Mouse (Mus musculus) liver, adult 2 months (tissue): ENCODE measurements at regions not wholly inside any gene's neighbourhood (a gene's known extent, or its start where the extent isn't known, plus 50 kb on each side); places are given as distances from the start of the nearest gene placed in this dataset.

Experiments
- DNase-seq: peaks from one replicate; pipeline ENCODE4 v3.0.0-alpha.2; 2011; ENCODE audit warnings: low read depth, low spot score; ENCODE audit errors: extremely low read depth
- H3K27ac ChIP-seq: fragments of 200-500 bp; replicated peaks from 2 replicates; pipeline ENCODE4 v1.5.1; 2012; ENCODE audit warnings: low read depth, mild to moderate bottlenecking, control low read depth, inconsistent platforms, low read length; ENCODE audit not compliant: insufficient read depth
- H3K27me3 ChIP-seq: fragments of 200-500 bp; 2 replicates; pipeline ENCODE4 v1.6.1; 2012; ENCODE audit warnings: mild to moderate bottlenecking, moderate library complexity, low read length, inconsistent platforms; ENCODE audit not compliant: control insufficient read depth, insufficient read depth
- H3K36me3 ChIP-seq: fragments of 200-500 bp; 2 replicates; pipeline ENCODE4 v1.6.1; 2012; ENCODE audit warnings: low read length, inconsistent platforms; ENCODE audit not compliant: control insufficient read depth, insufficient read depth
- H3K4me1 ChIP-seq: fragments of 200-500 bp; 2 replicates; pipeline ENCODE4 v1.6.1; 2011; ENCODE audit warnings: low read length; ENCODE audit not compliant: control insufficient read depth, insufficient read depth
- H3K4me3 ChIP-seq: fragments of 200-500 bp; 2 replicates; pipeline ENCODE4 v1.5.1; 2011; ENCODE audit warnings: low read depth, mild to moderate bottlenecking, control low read depth, low read length, moderate library complexity; ENCODE audit not compliant: insufficient read depth
- H3K79me2 ChIP-seq: fragments of 200-500 bp; 2 replicates; pipeline ENCODE4 v1.6.1; 2012; ENCODE audit warnings: inconsistent platforms, mild to moderate bottlenecking, low read length, moderate library complexity; ENCODE audit not compliant: control insufficient read depth, insufficient read depth
- H3K9ac ChIP-seq: fragments of 200-500 bp; 2 replicates; pipeline ENCODE4 v1.6.1; 2012; ENCODE audit warnings: low read depth, mild to moderate bottlenecking, control low read depth, inconsistent platforms, low read length
- CTCF ChIP-seq: fragments of 200-500 bp; IDR thresholded peaks from 2 replicates; pipeline ENCODE4 v1.5.1; 2011; ENCODE audit warnings: low read depth, low read length, control low read depth
- POLR2A ChIP-seq: fragments of 200-500 bp; IDR thresholded peaks from 2 replicates; pipeline ENCODE4 v1.6.1; 2011; ENCODE audit warnings: low read length, control low read depth; ENCODE audit not compliant: insufficient read depth; ENCODE audit errors: extremely low read depth
- WGBS: fragments of 180-500 bp; shearing (Covaris S2); methylation state at CpG from one replicate; pipeline ENCODE4 v1.1.7; 2018; 5-methylcytosine and 5-hydroxymethylcytosine counted together

- H3K27ac ChIP-seq: no peak overlapping the region
- no peak overlapping the region for H3K4me3 ChIP-seq
- no peaks in the 10 kb centered on the region for H3K79me2 ChIP-seq
- no peak for DNase-seq
- no peak for TF ChIP-seq POLR2A
- TF ChIP-seq CTCF: no peak
- no peak overlapping the region for H3K9ac ChIP-seq
- 86% methylated on average over 12 of the region's 12 CpGs for WGBS
- H3K27me3 ChIP-seq: no peaks in the 10 kb centered on the region
- H3K4me1 ChIP-seq: no peaks in the 10 kb centered on the region; the same call in 1 of the 2 replicates
- H3K36me3 ChIP-seq: no peaks in the 10 kb centered on the region
Observed at GRCm38 (mm10) chr4:33740982-33741381, 183.4 kb upstream of the Cnr1 start.

GRCm38 (mm10) chr4:33745180-33745579, 179.2 kb upstream of the Cnr1 start:
- TF ChIP-seq POLR2A (no peak), CTCF (no peak)
- no peaks in the 10 kb centered on the region for H3K79me2 ChIP-seq
- DNase-seq: no peak
- WGBS: 80% methylated on average over 3 of the region's 3 CpGs
- no peaks in the 10 kb centered on the region for H3K27me3 ChIP-seq
- H3K9ac ChIP-seq: no peak overlapping the region
- no peak overlapping the region for H3K27ac ChIP-seq
- no peaks in the 10 kb centered on the region for H3K36me3 ChIP-seq
- H3K4me1 ChIP-seq: no peaks in the 10 kb centered on the region
- H3K4me3 ChIP-seq: no peak overlapping the region

GRCm38 (mm10) chr4:33747316-33747895, 177.0 kb upstream of the Cnr1 start:
- WGBS: 76% methylated on average over 5 of the region's 5 CpGs
- H3K27ac ChIP-seq: no peak overlapping the region

GRCm38 (mm10) chr4:33767721-33768120, 156.7 kb upstream of the Cnr1 start:
- no peaks in the 10 kb centered on the region for H3K27me3 ChIP-seq
- H3K4me1 ChIP-seq: no peaks in the 10 kb centered on the region
- H3K4me3 ChIP-seq: no peak overlapping the region
- no peak overlapping the region for H3K27ac ChIP-seq
- TF ChIP-seq POLR2A: no peak
- TF ChIP-seq CTCF: no peak
- no peak for DNase-seq
- no peaks in the 10 kb centered on the region for H3K36me3 ChIP-seq
- 75% methylated on average over 2 of the region's 2 CpGs for WGBS
- H3K79me2 ChIP-seq: no peaks in the 10 kb centered on the region
- H3K9ac ChIP-seq: no peak overlapping the region

More at GRCm38 (mm10) chr4:33747316-33747895, 177.0 kb upstream of the Cnr1 start:
- Histone ChIP-seq H3K36me3 (no peaks in the 10 kb centered on the region), H3K79me2 (no peaks in the 10 kb centered on the region), H3K27me3 (no peaks in the 10 kb centered on the region), H3K4me3 (no peak overlapping the region), H3K9ac (no peak overlapping the region), H3K4me1 (no peaks in the 10 kb centered on the region)
- no peak for DNase-seq
- no peak for TF ChIP-seq POLR2A
- no peak for TF ChIP-seq CTCF

- WGBS: 90% methylated on average over 4 of the region's 4 CpGs
- no peak for TF ChIP-seq POLR2A
- TF ChIP-seq CTCF: no peak
- Histone ChIP-seq H3K79me2 (no peaks in the 10 kb centered on the region), H3K36me3 (no peaks in the 10 kb centered on the region), H3K27me3 (no peaks in the 10 kb centered on the region), H3K9ac (no peak overlapping the region), H3K4me1 (no peaks in the 10 kb centered on the region), H3K4me3 (no peak overlapping the region), H3K27ac (no peak overlapping the region)
- no peak for DNase-seq
Observed at GRCm38 (mm10) chr4:33786027-33786426, 138.4 kb upstream of the Cnr1 start.

GRCm38 (mm10) chr4:33786958-33787357, 137.4 kb upstream of the Cnr1 start:
- Histone ChIP-seq H3K4me1 (no peaks in the 10 kb centered on the region), H3K79me2 (no peaks in the 10 kb centered on the region), H3K36me3 (no peaks in the 10 kb centered on the region), H3K9ac (no peak overlapping the region), H3K27me3 (no peaks in the 10 kb centered on the region), H3K4me3 (no peak overlapping the region), H3K27ac (no peak overlapping the region)
- 86% methylated on average over 4 of the region's 4 CpGs for WGBS
- DNase-seq: no peak
- TF ChIP-seq CTCF (no peak), POLR2A (no peak)
